Mouse (Mus musculus) spleen, postnatal 4 days (tissue): ENCODE measurements around the gene Terb1.

Source experiments
- DNase-seq, 2 experiments: peaks; one replicate each; pipeline ENCODE4 v3.0.0; 2022; ENCODE audit warnings: low spot score in 2 of 2

Gene Terb1

DNA sequence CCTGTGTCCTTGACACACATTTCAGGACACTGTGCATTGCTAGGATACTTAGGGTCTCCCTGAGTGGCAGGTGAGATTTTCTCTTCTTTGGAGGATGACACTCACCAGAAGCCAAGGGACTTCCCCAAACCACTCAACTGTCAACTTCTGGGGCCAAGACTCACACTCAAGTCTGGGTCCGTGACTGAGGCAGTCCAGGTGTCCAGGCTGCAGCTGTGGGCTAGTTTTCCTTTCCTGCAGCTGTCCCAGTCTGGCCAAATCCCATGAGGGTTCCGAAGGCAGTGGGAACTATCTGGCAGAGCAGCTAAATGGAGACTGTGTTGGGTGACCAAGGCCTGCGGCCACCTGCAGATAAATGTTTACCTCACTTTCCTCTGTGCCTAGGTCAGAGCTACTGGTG is 97.7 kb downstream of the Terb1 start:
- no peak for DNase-seq

DNA sequence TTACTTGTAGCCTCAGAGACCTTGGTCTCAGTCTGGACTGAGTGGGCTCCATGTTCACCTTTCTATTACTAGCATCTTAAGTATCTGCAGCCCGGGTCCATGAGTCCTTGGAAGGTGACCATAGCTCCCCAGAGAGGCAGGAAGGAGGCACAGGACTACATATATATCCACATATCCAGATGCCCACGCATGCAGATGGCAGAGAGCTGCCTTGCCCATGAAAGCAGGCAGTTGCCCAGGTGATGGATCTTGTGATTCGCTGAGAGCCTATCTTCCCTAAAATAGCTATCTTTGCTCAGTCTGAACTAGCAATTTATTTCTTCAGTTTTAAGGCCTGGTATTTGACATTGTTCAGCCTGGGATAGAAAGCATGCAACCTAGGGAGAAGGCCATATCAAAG is 98.2 kb downstream of the Terb1 start:
- no peak for DNase-seq

- DNase-seq, result no peak
These were observed 99.0 kb downstream of the Terb1 start for GRCm38 (mm10) chr8:104410628-104411273.

DNA sequence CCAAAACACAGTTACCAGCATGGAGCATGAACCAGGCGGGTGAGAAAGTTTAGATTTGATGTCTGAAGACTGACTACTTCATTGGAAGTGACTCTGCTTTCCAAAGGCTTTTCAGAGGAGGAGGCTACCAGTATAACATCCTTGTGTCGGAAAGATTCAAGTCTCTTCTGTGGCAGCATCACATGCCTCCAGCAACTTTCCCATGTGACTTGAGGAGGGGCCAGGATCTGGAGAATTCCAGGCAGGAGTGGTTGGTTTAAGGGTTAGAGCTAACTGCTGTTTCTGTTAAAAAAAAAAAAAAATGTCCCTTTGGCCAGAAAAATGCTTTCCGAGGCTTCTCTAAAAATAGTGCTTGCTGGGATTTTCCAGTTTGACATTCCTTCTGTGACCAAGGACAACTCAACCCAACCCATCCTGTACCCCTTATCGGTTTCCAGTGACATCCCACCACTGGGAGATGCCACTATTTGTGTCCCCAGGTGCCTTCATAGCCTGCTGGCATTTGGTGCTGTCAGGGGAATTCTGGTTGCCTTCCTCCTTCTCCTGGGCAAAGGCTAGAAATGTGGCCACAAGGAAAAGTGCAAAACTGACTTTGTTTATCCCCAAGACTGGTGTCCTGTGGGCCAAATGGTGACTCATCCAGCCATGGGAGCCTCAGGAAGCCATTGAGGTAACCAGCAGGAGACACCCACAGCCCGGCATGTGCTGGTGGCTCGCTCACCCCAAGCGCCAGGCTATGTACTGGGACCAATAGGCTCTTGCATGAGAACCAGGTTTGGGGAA is 101.2 kb downstream of the Terb1 start:
- DNase-seq, result no peak

GRCm38 (mm10) chr8:104406340-104407128 is 103.2 kb downstream of the Terb1 start:
- DNase-seq, result no peak

- DNase-seq, result no peak
These were observed 104.1 kb downstream of the Terb1 start for GRCm38 (mm10) chr8:104405430-104406187.

DNA sequence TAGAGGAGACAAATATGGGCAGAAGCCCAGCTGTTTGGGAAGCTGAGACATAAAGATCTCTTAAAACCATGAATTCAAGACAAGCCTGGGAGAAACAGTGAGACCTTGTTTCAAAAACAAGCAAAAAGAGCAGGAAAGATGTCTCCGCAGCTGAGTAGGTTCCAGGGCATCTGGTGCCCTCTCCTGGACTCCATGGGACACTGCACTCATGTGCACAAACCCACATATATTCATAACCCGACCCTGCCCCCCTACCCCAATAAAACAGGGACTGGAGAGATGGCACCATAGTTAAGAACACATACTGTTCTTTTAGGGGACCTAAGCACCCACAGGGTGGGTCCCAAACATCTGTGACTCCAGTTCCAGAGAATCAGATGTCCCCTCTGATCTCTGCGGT is 106.1 kb downstream of the Terb1 start:
- DNase-seq, result no peak
